Mouse (Mus musculus): ENCODE measurements around the gene Pih1d2.
"Not testable (repeated sequence)": the region's sequence is repeated elsewhere in the genome, so short reads cannot be mapped to it uniquely, and the experiment has no call there.

The Pih1d2 gene

GRCm38 (mm10) chr9:50617794-50618330 is 741 bp downstream of the Pih1d2 start:
- DNase-seq (ENCODE audit: low read depth, low spot score) = no peak

GRCm38 (mm10) chr9:50630903-50631302 is 13.8 kb downstream of the Pih1d2 start:
- DNase-seq (ENCODE audit: low read depth, low spot score) = not testable (repeated sequence)

- no peak for DNase-seq (ENCODE audit: low read depth, low spot score)
These were observed 15.0 kb downstream of the Pih1d2 start for GRCm38 (mm10) chr9:50632016-50632688.

GRCm38 (mm10) chr9:50633059-50633458 is 15.9 kb downstream of the Pih1d2 start:
- peak; percentile 46 for DNase-seq (ENCODE audit: low read depth, low spot score)

GRCm38 (mm10) chr9:50634270-50634669 is 17.1 kb downstream of the Pih1d2 start:
- no peak for DNase-seq (ENCODE audit: low read depth, low spot score)

- DNase-seq (ENCODE audit: low read depth, low spot score) = no peak
These were observed 29.8 kb downstream of the Pih1d2 start for GRCm38 (mm10) chr9:50646826-50647370.

GRCm38 (mm10) chr9:50650503-50650902 is 33.4 kb downstream of the Pih1d2 start:
- DNase-seq (ENCODE audit: low read depth, low spot score) = no peak

- DNase-seq (ENCODE audit: low read depth, low spot score) = peak; percentile 19
These were observed 41.3 kb downstream of the Pih1d2 start for GRCm38 (mm10) chr9:50658391-50658790.

GRCm38 (mm10) chr9:50658941-50659388 is 41.8 kb downstream of the Pih1d2 start:
- DNase-seq (ENCODE audit: low read depth, low spot score) = no peak

- DNase-seq (ENCODE audit: low read depth, low spot score) = peak; percentile 86
These were observed 42.5 kb downstream of the Pih1d2 start, which contains the start of gene Dlat for GRCm38 (mm10) chr9:50659392-50660217. TSS of gene Dlat (minus strand) at chr9:50659780.

GRCm38 (mm10) chr9:50660431-50660830 is 43.3 kb downstream of the Pih1d2 start:
- DNase-seq (ENCODE audit: low read depth, low spot score) = peak; percentile 44

- no peak for DNase-seq (ENCODE audit: low read depth, low spot score)
These were observed 47.7 kb downstream of the Pih1d2 start for GRCm38 (mm10) chr9:50664826-50665225.

- no peak for DNase-seq (ENCODE audit: low read depth, low spot score)
These were observed 49.3 kb downstream of the Pih1d2 start for GRCm38 (mm10) chr9:50666442-50666841.

- DNase-seq (ENCODE audit: low read depth, low spot score) = no peak
These were observed 50.7 kb downstream of the Pih1d2 start for GRCm38 (mm10) chr9:50667579-50668498.

GRCm38 (mm10) chr9:50670690-50671089 is 53.6 kb downstream of the Pih1d2 start:
- DNase-seq (ENCODE audit: low read depth, low spot score) = peak; percentile 80

All from CD4-positive, CD25-positive, alpha-beta regulatory T cell, adult 2 months (primary cell).